Mouse (Mus musculus): ENCODE measurements around the gene Pdk2.

Gene Pdk2

DNA sequence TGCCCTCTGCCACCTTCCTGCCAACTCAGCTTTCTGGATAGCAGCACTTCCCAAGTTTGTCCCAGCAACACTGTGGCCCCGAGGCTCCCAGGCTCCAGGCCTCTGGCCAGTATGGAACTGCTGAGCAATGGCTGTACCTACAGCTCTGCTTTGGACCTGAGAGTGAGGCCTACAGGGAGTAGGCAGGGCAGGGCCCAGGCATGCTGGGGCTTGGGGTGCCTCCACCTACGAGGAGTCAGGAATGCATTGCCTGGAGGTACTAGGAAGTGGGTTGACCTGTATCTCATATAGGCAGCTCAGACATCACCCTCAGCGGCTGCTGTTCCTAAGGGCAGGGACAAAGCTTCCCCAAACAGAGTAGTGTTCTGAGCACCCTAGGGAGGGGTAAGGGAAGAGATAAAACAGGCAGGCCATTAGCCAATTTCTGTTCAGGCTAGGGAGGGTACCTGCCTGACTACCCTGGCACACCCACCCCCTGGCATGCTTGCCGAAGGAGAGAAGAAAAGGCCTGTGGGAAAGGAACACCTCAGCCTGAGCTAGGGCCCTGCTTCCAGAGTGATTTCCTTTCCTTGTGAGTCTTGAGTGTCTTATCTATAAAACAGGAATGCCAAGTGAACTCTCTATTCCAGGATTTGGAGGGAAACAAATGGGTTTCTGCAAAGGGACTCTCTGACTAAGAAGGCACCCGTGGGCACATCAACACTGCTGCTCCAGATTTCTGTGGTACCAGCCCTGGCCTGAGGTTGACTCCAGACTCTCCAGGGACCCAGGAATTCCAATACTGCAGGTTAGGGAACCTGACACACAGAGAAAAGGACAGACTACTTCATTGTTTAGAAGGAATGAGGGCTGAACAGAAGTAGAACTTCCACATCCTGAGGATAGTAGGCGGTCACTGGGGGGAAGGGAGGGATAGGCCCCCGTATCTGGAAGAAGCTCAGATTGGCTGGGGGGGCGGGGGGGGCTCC lies 29.3 kb upstream of the Pdk2 start:
- DNase-seq (ENCODE audit: low spot score): no peak

DNA sequence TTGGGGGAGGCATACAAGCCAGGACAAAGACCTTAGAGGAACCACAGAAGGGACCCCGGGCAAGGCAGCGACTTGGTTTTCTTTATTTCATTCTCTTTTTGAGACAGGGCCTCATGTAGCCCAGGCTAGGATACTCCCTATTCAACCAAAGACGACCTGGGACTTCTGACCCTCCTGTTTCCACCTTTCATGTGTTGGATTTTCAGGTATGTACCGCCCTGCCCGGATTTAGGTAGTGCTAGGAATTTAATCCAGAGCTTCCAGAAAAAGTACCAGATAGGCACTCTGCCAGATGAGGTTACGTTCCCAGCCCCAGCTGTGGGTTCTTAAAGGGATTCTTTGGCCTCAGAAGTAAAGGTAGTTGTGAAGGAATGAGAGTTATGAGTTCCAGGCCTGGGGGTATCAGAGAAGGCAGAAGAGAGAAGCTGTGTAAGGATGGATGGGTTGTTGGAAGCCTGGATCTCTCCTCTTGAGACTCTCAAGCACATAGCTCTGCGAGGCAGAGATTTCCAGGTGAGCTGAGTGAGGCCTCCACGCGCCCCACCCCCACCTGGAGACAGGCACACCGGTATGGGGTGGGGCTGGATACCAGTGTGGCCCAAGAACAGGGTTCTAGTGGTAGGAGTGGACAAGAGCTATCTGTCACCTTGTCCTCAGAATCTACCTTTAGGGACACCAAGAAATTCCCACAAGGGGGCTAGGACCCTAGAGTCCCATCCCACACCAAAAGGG lies 28.2 kb upstream of the Pdk2 start:
- no peak for DNase-seq (ENCODE audit: low spot score)

DNA sequence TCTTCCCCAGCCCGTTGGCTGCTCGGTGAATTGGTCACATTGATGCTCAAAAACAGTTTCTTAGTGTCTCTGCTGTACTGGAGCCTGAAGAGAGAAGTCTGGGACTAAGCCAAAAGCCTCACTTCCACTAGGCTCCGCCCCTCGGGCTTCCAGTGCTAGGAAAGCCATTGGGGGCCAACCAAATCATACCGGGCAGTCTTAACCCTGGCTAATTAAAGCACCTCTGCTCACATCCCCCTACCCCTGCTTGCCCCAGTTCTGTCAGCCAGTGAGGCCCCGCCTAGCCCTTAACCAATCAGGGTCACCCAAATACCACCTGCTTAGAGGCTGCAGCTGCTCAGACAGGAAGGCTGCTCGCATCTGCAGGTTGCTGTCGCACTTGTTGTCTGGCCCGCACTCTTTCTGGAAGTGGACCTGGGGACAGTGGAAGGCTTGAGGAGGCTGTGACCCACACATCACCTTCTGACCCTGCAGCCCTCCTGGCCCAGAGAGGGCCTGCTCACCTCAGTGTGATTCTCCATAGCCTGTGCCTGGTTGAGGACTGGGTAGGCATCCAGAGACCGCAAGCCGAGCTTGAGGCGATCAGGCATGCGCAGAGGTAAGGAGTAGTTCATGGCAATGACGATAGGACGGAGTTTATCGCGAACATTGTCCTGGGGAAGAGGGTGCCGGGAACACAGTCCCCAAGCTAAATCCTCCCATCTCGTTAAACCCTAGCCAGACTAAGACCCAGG lies 15.8 kb upstream of the Pdk2 start:
- DNase-seq (ENCODE audit: low spot score): no peak

DNA sequence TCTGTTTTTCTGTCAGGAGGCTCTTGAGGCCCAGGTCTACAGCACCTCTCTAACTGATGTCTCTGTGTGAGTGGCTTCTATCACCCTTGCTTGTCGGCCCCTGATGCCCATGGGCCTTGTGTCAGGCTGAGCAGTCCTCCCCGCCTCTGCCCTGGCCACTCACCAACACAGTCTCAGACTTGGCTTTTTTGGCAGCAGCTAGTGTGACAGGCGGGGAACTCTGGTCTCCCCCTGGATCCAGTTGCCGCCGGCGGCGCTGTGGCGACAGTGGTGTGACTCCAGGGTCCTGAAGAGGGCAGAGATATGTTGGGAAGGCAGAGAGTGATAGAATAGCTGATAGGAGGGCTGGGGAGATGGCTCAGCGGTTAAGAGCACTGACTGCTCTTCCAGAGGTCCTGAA lies 11.9 kb upstream of the Pdk2 start:
- DNase-seq (ENCODE audit: low spot score): no peak

- peak; percentile 61 for DNase-seq (ENCODE audit: low spot score)
Observed at GRCm38 (mm10) chr11:95046980-95047680, 6.0 kb upstream of the Pdk2 start.

DNA sequence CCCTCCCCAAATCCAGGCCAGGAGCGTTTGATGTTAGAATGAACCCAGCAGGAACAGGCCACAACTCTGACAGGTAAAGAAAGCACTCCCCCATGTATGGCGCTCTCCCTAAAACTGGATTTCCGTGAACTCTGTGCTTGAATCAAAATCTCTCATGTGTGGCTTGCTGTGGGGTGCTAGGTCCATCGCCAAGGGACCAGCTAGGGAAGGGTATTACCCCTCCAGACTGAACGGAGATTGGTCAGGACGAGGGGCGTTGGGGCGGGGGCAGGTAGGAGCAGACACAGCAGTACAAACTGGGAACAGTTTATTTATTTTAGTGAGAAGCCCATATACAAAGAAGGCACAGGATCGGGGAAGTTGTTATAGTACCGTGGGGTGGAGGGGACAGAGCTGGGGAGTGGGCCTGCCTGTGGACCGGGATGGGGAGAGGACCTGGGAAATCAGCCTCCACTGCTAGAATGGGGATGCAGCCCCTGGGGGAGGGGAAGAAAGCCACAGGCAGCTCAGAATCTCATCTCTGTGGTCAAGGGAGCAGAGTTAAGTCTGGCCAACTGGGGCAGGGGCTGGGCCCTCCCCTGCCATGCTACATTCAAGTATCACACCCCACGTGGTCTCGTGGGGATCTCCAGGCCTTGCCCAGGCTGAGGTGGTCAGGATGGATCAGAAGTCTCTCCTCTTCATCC lies 3.2 kb upstream of the Pdk2 start:
- DNase-seq (ENCODE audit: low spot score): no peak

DNA sequence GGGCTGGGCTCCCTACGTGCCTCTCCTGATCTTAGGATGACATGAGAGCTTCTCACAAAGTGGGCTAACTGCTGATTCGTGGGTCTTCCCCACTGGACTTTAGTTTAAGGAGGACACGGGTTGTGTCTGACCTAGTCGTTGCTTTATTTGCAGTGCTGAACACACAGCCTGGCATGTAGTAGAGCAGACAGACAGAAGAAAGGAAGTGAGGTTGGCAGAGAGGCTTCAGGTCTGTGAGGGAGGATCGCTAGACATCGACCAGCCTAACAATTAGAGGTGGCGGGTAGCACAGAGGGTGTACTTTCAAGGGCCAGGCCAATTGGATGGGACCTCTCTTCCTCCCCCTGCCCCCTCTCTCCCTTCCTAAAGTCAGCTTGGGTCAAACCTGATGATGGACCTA lies 2.5 kb upstream of the Pdk2 start:
- no peak for DNase-seq (ENCODE audit: low spot score)

GRCm38 (mm10) chr11:95043060-95043459 lies 1.9 kb upstream of the Pdk2 start:
- DNase-seq (ENCODE audit: low spot score): no peak

DNA sequence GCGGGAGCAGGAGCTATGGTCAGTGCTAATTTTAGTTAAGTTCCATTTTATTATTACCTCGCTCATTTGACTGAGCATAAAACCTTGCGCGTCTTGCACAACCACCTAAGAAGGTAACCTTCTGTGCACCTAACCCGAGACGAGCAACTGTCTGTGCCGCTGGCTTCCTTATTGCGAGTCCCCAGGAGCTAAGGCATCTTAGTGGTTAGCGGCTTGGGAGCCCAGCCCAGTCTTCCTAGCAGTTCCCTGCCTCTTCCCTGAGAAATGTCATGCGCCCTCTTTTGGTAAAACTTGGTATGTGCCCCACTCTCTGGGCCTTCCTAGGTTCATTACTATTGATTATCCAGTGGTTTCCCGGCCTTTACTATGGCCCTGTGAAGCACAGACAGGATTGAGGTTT lies 942 bp upstream of the Pdk2 start:
- DNase-seq (ENCODE audit: low spot score): peak; percentile 78

DNA sequence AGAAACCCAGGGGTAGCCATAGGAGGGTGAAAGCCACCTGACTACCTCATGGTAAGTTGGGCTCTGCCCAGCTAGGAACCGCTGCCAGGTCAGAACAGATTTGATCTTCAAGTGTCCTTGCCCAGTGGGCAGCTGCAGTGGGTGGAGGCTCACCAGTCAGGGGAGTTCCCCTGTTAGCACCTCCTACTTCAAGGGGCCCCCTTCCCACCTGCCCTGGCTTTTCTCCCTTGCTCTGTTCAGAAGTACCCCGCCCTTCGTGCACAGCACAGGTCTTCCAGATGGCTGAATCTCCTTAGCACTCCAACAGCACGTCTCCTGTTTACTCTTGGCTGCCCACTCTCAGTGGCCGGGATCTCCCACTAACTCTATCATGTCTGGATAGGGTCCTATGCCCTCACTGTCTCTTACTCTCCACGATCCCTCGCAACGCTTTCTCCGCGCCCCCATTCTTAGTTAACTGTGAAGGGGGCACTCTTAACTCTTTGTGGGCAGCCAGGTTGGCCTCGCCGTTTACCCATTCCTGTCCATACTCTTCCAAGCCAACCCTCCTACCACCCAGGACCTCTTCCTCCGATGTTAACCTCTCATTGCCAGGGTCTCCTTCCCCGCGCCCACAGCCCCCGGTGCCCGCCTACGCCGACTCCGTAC lies 539 bp downstream of the Pdk2 start:
- peak; percentile 47 for DNase-seq (ENCODE audit: low spot score)

- DNase-seq (ENCODE audit: low spot score): no peak
Observed at GRCm38 (mm10) chr11:95039766-95040165, 1.4 kb downstream of the Pdk2 start.

DNA sequence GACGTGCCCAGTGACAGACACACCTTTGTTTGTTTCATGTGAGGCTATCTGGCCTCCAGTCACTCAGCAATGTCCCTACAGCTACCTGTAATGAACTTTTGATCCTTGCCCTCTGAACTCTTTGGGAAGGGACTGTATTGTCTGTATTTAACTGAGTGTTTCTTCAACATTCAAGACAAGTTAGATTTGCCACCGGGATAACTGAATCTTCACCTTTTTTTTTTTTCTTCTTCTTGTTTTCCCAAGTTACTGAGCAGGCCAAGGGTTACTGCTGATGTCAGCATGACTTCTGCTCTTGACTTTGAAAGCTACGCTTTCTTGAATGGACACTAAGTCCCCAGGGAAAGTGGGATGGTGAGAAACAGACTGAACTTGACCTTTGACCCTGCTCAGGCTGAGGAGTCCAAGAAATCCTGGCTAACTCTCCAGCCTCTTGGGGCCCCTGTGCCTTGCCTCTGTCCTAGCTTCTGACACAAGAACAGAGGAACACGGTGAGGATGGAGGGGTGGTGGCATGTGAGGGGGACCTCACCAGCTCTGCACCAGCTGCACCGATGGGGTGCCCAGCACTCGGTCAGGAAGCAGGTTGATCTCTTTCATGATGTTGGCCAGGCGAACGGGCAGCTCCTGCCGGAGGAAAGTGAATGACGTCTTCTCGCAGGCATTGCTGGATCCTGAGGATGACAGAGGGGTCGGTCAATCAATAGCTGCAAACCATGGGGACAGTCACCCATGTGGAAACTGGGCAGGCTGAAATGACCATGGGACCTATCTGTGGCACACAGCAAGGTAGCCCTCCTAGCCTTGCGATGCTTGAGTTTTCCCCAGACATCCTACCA lies 2.1 kb downstream of the Pdk2 start:
- no peak for DNase-seq (ENCODE audit: low spot score)

DNA sequence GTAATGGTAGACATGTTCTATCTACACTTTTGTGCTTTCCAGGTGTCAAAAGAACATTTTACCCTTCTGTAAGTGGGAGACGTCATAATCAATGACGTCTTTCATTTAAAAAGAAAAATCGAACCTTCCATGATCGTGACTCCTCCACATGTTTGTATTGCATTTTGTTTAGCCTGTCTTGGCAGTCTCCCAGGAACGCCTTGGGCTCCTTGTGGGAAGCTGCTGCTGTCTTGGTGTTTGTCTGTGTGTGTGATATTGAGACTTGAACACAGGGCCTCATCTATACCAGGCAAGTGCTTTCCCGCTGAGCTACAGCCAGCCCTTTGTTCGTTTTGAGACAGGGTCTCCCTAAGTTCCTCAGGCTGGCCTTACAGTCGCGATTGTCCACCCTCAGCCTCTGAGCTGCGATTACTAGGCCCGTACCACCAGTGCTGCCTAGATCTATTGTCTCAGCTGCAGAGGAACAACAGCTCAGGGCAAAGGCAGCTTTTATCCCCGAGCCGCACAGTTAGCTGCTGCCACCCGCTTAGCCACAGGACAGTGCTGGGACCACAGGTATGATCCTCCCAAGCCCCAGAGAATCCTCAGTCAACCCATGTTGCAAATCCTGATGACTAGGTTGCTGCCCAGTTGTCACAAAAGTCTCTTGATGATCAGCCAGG lies 2.9 kb downstream of the Pdk2 start:
- DNase-seq (ENCODE audit: low spot score): no peak

GRCm38 (mm10) chr11:95037306-95037705 lies 3.8 kb downstream of the Pdk2 start:
- no peak for DNase-seq (ENCODE audit: low spot score)

DNA sequence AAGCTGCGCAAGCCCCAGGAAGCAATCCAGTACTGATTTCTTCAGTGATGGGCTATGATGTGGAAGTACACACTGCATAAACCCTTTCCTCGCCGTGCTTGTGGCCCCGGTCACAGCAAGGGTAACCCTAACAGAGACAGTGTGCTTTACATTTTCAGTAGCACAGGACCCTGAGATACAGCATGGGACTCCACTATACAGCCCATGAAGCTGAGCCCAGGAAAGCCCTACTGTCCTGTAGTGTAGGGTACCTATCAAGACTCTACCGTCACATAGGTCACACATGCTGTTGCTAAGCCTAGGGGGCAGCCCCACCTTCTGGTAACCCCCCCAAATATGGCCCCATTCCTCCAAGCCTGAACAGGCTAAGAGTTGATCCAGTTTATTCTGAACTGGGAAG lies 4.6 kb downstream of the Pdk2 start:
- no peak for DNase-seq (ENCODE audit: low spot score)

DNA sequence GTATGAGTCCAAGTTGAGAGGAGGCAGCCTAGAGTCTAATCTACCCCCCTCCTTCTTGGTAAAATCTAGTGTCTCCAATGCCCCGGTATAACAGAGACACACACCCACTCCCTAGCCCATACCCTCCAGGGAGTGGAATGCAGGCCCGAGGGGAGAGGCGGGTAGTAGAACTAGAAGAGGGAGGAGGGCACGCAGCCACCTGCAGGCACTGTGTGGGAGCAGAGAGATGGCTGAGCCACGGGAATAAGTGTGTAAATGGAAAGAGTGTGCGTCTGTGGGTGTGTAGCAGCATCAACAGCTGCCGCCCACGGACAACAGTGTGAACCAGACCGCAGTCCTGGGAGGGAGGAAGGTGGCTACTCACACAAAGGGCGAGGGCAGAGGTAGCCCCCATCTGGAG lies 6.3 kb downstream of the Pdk2 start:
- DNase-seq (ENCODE audit: low spot score): no peak

GRCm38 (mm10) chr11:95033617-95034016 lies 7.5 kb downstream of the Pdk2 start:
- no peak for DNase-seq (ENCODE audit: low spot score)

- DNase-seq (ENCODE audit: low spot score): no peak
Observed at GRCm38 (mm10) chr11:95032945-95033344, 8.2 kb downstream of the Pdk2 start.

DNA sequence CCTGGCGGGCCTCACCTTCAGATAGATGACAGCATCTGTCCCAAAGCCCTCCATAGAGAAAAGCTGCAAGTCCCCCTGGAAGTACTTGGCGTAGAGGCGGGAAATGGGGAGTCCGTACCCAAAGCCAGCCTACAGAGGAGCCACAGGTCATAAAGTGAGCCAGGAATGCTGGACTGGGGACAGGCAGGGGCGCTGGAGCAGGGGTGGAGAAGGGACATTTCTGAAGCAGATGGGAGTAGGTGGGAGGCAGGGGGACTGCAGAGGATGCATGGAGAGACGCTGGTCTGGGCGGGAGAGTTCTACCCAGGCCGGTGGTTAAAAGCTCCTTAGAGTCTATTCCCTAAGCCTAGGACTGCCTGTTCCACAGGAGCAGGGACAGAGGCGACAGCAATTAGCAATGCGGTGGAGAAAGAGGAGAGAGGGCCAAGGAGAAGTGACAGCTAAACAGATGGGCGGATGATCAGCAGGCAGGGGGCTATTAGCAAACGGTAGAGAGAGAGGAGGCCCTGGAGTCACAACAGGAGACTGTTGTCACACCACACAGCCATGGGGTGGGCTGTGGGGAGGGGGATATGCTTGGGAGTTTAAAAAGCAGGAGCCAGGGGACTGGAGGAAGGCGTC lies 13.2 kb downstream of the Pdk2 start:
- DNase-seq (ENCODE audit: low spot score): no peak

Data from ovary, postnatal 14 days (tissue).